Mouse (Mus musculus): ENCODE measurements around the gene Kcnk12.

Gene Kcnk12

GRCm38 (mm10) chr17:87696814-87697213 lies 101.0 kb downstream of the Kcnk12 start:
- DNase-seq, result no peak

GRCm38 (mm10) chr17:87695874-87696465 lies 101.8 kb downstream of the Kcnk12 start:
- DNase-seq, result no peak
